Comparison of ENCODE assay signal across 7 mouse cellular contexts in the genomic region with DNA sequence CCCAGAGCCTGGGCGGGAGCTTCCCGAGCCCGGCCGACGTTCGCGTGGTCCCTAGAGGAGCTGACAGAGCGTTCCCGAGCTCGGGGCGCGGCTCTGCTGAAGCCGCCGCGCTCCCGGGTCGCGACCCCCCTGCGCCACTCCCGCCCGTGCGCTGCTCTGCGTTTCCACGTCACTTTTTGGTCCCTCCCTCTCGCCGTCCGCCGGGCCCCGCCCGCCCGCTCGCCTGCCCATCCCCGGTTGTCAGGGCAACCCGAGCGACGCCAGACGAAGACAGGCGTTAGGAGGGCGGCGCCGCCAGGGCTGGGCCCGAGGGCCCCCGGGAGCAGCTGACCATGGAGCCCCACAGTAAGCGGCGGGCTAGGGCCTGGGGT. TPM values are rescaled to one million over a fixed set of nuclear protein-coding genes. Genes with fewer than 3 reads are reported as not detected.
DNase-seq lines count a peak whose midpoint lies in the region; ATAC-seq and TF ChIP-seq lines count a peak whose summit lies in the region.

A gene (plus strand): TSS at position 236 of the 371 bp plus-strand sequence.

- no peaks in the 10 kb centered on the region for H3K36me3 ChIP-seq in intestine, postnatal 0 days (ENCODE audit: control insufficient read depth, insufficient read depth)
- H3K36me3 ChIP-seq in limb, embryonic 12.5 days = no peaks in the 10 kb centered on the region
- H3K36me3 ChIP-seq in midbrain, embryonic 14.5 days (ENCODE audit: control insufficient read depth, insufficient read depth, low read length) = no peaks in the 10 kb centered on the region

- peak; percentile 94 for DNase-seq in adrenal gland, postnatal 10 days
- peak; percentile 72 for DNase-seq in embryo, embryonic 11.5 days (ENCODE audit: low read depth, low spot score)
- DNase-seq in gastrocnemius, postnatal 4 days (ENCODE audit: low spot score in 2 of 2) = peak; percentile 80 to 90
- peak; percentile 93 for DNase-seq in midbrain, embryonic 14.5 days
- peak; percentile 83 for DNase-seq in spleen, adult 12 weeks (ENCODE audit: low spot score)

- peak within 1 kb of the TSS; percentile 67 for H3K4me3 ChIP-seq in intestine, postnatal 0 days (ENCODE audit: low read depth, low read length)
- H3K4me3 ChIP-seq in limb, embryonic 12.5 days (replicated peaks) = peak within 1 kb of the TSS; percentile 79
- H3K4me3 ChIP-seq in midbrain, embryonic 14.5 days (replicated peaks; ENCODE audit: low read depth, low read length) = peak within 1 kb of the TSS; percentile 79

- peak within 1 kb of the TSS; percentile 62 for H3K9ac ChIP-seq in intestine, postnatal 0 days (ENCODE audit: low read depth, low read length)
- peak within 1 kb of the TSS; percentile 75 for H3K9ac ChIP-seq in limb, embryonic 12.5 days (replicated peaks)
- H3K9ac ChIP-seq in midbrain, embryonic 14.5 days (replicated peaks; ENCODE audit: low read length) = peak within 1 kb of the TSS; percentile 77

- peak within 1 kb of the TSS; percentile 81 for H3K4me2 ChIP-seq in intestine, postnatal 0 days (replicated peaks; ENCODE audit: low read depth)
- H3K4me2 ChIP-seq in limb, embryonic 12.5 days = peak within 1 kb of the TSS; percentile 83
- H3K4me2 ChIP-seq in midbrain, embryonic 14.5 days (ENCODE audit: low read length) = peak within 1 kb of the TSS; percentile 85

- WGBS in intestine, postnatal 0 days = under 1% methylated on average over 39 of the region's 45 CpGs
- under 1% methylated on average over 45 of the region's 45 CpGs for WGBS in limb, embryonic 12.5 days
- under 1% methylated on average over 45 of the region's 45 CpGs for WGBS in midbrain, embryonic 14.5 days

- H3K27me3 ChIP-seq in intestine, postnatal 0 days (replicated peaks; ENCODE audit: control insufficient read depth, insufficient read depth, low read length) = no peaks in the 10 kb centered on the region
- peaks cover 34% of the 10 kb centered on the region for H3K27me3 ChIP-seq in limb, embryonic 12.5 days
- H3K27me3 ChIP-seq in midbrain, embryonic 14.5 days (ENCODE audit: control insufficient read depth, insufficient read depth, low read length) = no peaks in the 10 kb centered on the region

- peaks cover 6% of the 10 kb centered on the region; the same call in 1 of the 2 replicates for H3K4me1 ChIP-seq in intestine, postnatal 0 days (replicated peaks; ENCODE audit: control insufficient read depth, insufficient read depth, low read length)
- peaks cover 23% of the 10 kb centered on the region for H3K4me1 ChIP-seq in limb, embryonic 12.5 days (replicated peaks)
- peaks cover 13% of the 10 kb centered on the region for H3K4me1 ChIP-seq in midbrain, embryonic 14.5 days (ENCODE audit: control insufficient read depth, insufficient read depth, low read length)

- H3K9me3 ChIP-seq in intestine, postnatal 0 days (ENCODE audit: control insufficient read depth) = no peaks in the 10 kb centered on the region
- H3K9me3 ChIP-seq in limb, embryonic 12.5 days = no peaks in the 10 kb centered on the region
- H3K9me3 ChIP-seq in midbrain, embryonic 14.5 days (ENCODE audit: control insufficient read depth, low read length) = no peaks in the 10 kb centered on the region

- peak; percentile 91 for ATAC-seq in intestine, postnatal 0 days
- ATAC-seq in limb, embryonic 12.5 days (ENCODE audit: insufficient number of reproducible peaks, insufficient read depth, low FRiP score, low TSS enrichment, low read depth) = peak; percentile 89
- peak; percentile 91 for ATAC-seq in midbrain, embryonic 14.5 days (ENCODE audit: low FRiP score, low TSS enrichment)

- peak within 1 kb of the TSS; percentile 82 for H3K27ac ChIP-seq in intestine, postnatal 0 days (ENCODE audit: low read depth, low read length)
- no peak within 1 kb of the TSS for H3K27ac ChIP-seq in limb, embryonic 12.5 days
- H3K27ac ChIP-seq in midbrain, embryonic 14.5 days (replicated peaks; ENCODE audit: low read depth, low read length) = no peak within 1 kb of the TSS

- TF ChIP-seq CTCF in intestine, postnatal 0 days (IDR thresholded peaks at IDR 0.05; ENCODE audit: low read depth) = no peak

RNA-seq across cellular contexts. Expression of the gene that starts here (rescaled TPM):
- total RNA-seq in adrenal gland, postnatal 10 days (2021) = under 1 TPM; 0.18 to 0.36 TPM
- total RNA-seq in gastrocnemius, postnatal 4 days (2021) = under 1 TPM in 1 of 2 experiments, not detected in 1; 0.41 TPM
- polyA plus RNA-seq in intestine, postnatal 0 days (2015; fragmentation: Nextera tagmentation; extraction: Ambion mirVana) = 0.17 and 0.42 TPM in 2 replicates
- polyA plus RNA-seq in limb, embryonic 12.5 days (2016; fragmentation: Nextera tagmentation; extraction: Ambion mirVana) = 0.16 TPM in 1 of 2 replicates, not detected in the other
- 3.8 and 3.9 TPM in 2 replicates for polyA plus RNA-seq in midbrain, embryonic 14.5 days (2014; fragmentation: Nextera tagmentation; extraction: Ambion mirVana)

Comparison
In these comparisons a context has a peak if more than half of its experiments do, and no peak if none do; other contexts are left out.
1. Peak in DNase-seq in adrenal gland, postnatal 10 days; RNA of the gene not detected or under 1 TPM.
2. Peak in DNase-seq in gastrocnemius, postnatal 4 days; RNA of the gene not detected or under 1 TPM.
3. Peak in ATAC-seq, H3K4me3 ChIP-seq, H3K27ac ChIP-seq, H3K9ac ChIP-seq and H3K4me2 ChIP-seq in intestine, postnatal 0 days; RNA of the gene not detected or under 1 TPM.
4. Peak in ATAC-seq, H3K4me3 ChIP-seq, H3K9ac ChIP-seq and H3K4me2 ChIP-seq in limb, embryonic 12.5 days; RNA of the gene not detected or under 1 TPM.